Comparison of ENCODE assay signal across 10 mouse cellular contexts in genomic region chr4:119291921-119292320, GRCm38 (mm10). TPM values are rescaled to one million over a fixed set of nuclear protein-coding genes. Genes with fewer than 3 reads are reported as not detected.
A peak's percentile ranks its signal among the peaks of the same experiment; 100 is the strongest.
DNase-seq lines count a peak whose midpoint lies in the region; ATAC-seq and TF ChIP-seq lines count a peak whose summit lies in the region.
"Had no signal": no experiment of that assay in that cellular context is flagged by ENCODE, and none has a peak within 500 bp of the region (broad histone marks: within the 10 kb centered on the region; RNA-seq: fewer than 3 reads in every experiment).

No protein-coding gene starts in this region.

- no peak for TF ChIP-seq CTCF in kidney, postnatal 0 days (IDR thresholded peaks at IDR 0.05; ENCODE audit: low read depth)
- no peak for TF ChIP-seq CTCF in intestine, postnatal 0 days (IDR thresholded peaks at IDR 0.05; ENCODE audit: low read depth)

- H3K4me2 ChIP-seq in kidney, postnatal 0 days (ENCODE audit: low read length), result peak overlapping the region; percentile 92
- H3K4me2 ChIP-seq in embryonic facial prominence, embryonic 13.5 days, result peak overlapping the region; percentile 83
- H3K4me2 ChIP-seq in intestine, postnatal 0 days (replicated peaks; ENCODE audit: low read depth), result peak overlapping the region; percentile 90
- H3K4me2 ChIP-seq in neural tube, embryonic 13.5 days, result peak overlapping the region; percentile 76

- peak overlapping the region; percentile 94; the same call in 1 of the 2 replicates for H3K9ac ChIP-seq in kidney, postnatal 0 days (ENCODE audit: low read depth, low read length)
- H3K9ac ChIP-seq in embryonic facial prominence, embryonic 13.5 days, result no peak overlapping the region
- H3K9ac ChIP-seq in intestine, postnatal 0 days (ENCODE audit: low read depth, low read length), result 0 out of 2 replicates have a peak overlapping the region, but pooled peaks have one; percentile 89
- H3K9ac ChIP-seq in neural tube, embryonic 13.5 days, result peak overlapping the region; percentile 95

- DNase-seq in kidney, postnatal 0 days (ENCODE audit: low spot score), result no peak
- DNase-seq in kidney, postnatal 25 days, result no peak
- DNase-seq in thymus, postnatal 25 days, result no peak
- DNase-seq in urinary bladder, postnatal 36 days (ENCODE audit: low spot score in 2 of 2), result no peak
- no peak for DNase-seq in kidney, postnatal 10 days
- DNase-seq: embryo, embryonic 11 days; lung, adult 18-20 months had no signal

- no peaks in the 10 kb centered on the region for H3K27me3 ChIP-seq in kidney, postnatal 0 days (ENCODE audit: insufficient read depth, low read length)
- no peaks in the 10 kb centered on the region for H3K27me3 ChIP-seq in embryonic facial prominence, embryonic 13.5 days
- no peaks in the 10 kb centered on the region for H3K27me3 ChIP-seq in intestine, postnatal 0 days (replicated peaks; ENCODE audit: control insufficient read depth, insufficient read depth, low read length)
- no peaks in the 10 kb centered on the region for H3K27me3 ChIP-seq in neural tube, embryonic 13.5 days

- no peaks in the 10 kb centered on the region for H3K9me3 ChIP-seq in kidney, postnatal 0 days (replicated peaks; ENCODE audit: low read length)
- no peaks in the 10 kb centered on the region for H3K9me3 ChIP-seq in embryonic facial prominence, embryonic 13.5 days
- no peaks in the 10 kb centered on the region for H3K9me3 ChIP-seq in intestine, postnatal 0 days (ENCODE audit: control insufficient read depth)
- no peaks in the 10 kb centered on the region for H3K9me3 ChIP-seq in neural tube, embryonic 13.5 days

- no peak overlapping the region for H3K27ac ChIP-seq in kidney, postnatal 0 days
- H3K27ac ChIP-seq in embryonic facial prominence, embryonic 13.5 days, result no peak overlapping the region
- no peak overlapping the region for H3K27ac ChIP-seq in intestine, postnatal 0 days (ENCODE audit: low read depth, low read length)
- no peak overlapping the region; the same call in 1 of the 2 replicates for H3K27ac ChIP-seq in neural tube, embryonic 13.5 days (replicated peaks)

- WGBS in kidney, postnatal 0 days, result 43% methylated on average over 1 of the region's 1 CpGs
- WGBS in embryonic facial prominence, embryonic 13.5 days, result 83% methylated on average over 1 of the region's 1 CpGs
- 63% methylated on average over 1 of the region's 1 CpGs for WGBS in intestine, postnatal 0 days
- WGBS in neural tube, embryonic 13.5 days, result 61% methylated on average over 1 of the region's 1 CpGs

- peak overlapping the region; percentile 99 for H3K4me3 ChIP-seq in kidney, postnatal 0 days (replicated peaks; ENCODE audit: low read depth, low read length)
- H3K4me3 ChIP-seq in embryonic facial prominence, embryonic 13.5 days, result peak overlapping the region; percentile 87
- peak overlapping the region; percentile 93 for H3K4me3 ChIP-seq in intestine, postnatal 0 days (ENCODE audit: low read depth, low read length)
- H3K4me3 ChIP-seq in neural tube, embryonic 13.5 days, result peak overlapping the region; percentile 97

- no peak for ATAC-seq in kidney, postnatal 0 days (replicated peaks; ENCODE audit: low FRiP score, low read depth)
- no peak for ATAC-seq in embryonic facial prominence, embryonic 13.5 days (ENCODE audit: insufficient number of reproducible peaks, insufficient read depth, low FRiP score, low TSS enrichment, low read depth)
- no peak for ATAC-seq in intestine, postnatal 0 days
- no peak for ATAC-seq in neural tube, embryonic 13.5 days (ENCODE audit: low read depth)

- peaks cover 6% of the 10 kb centered on the region for H3K36me3 ChIP-seq in kidney, postnatal 0 days (ENCODE audit: insufficient read depth, low read length)
- peaks cover 16% of the 10 kb centered on the region for H3K36me3 ChIP-seq in embryonic facial prominence, embryonic 13.5 days
- H3K36me3 ChIP-seq in intestine, postnatal 0 days (ENCODE audit: control insufficient read depth, insufficient read depth), result peaks cover 5% of the 10 kb centered on the region; the same call in 1 of the 2 replicates
- peaks cover 10% of the 10 kb centered on the region; the same call in 1 of the 2 replicates for H3K36me3 ChIP-seq in neural tube, embryonic 13.5 days

- H3K4me1 ChIP-seq in kidney, postnatal 0 days (replicated peaks; ENCODE audit: insufficient read depth, low read length), result 0 out of 2 replicates have a peak, but pooled peaks cover 4% of the 10 kb centered on the region
- H3K4me1 ChIP-seq in embryonic facial prominence, embryonic 13.5 days, result peaks cover 23% of the 10 kb centered on the region
- peaks cover 8% of the 10 kb centered on the region; the same call in 1 of the 2 replicates for H3K4me1 ChIP-seq in intestine, postnatal 0 days (replicated peaks; ENCODE audit: control insufficient read depth, insufficient read depth, low read length)
- peaks cover 52% of the 10 kb centered on the region for H3K4me1 ChIP-seq in neural tube, embryonic 13.5 days (replicated peaks)

RNA-seq across cellular contexts. Expression of gene Ybx1, which starts 2.5 kb away (rescaled TPM):
- 606 and 676 TPM in 2 replicates for polyA plus RNA-seq in kidney, postnatal 0 days (2015; fragmentation: Nextera tagmentation; extraction: Ambion mirVana)
- polyA plus RNA-seq in embryonic facial prominence, embryonic 13.5 days (2015; fragmentation: Nextera tagmentation; extraction: Ambion mirVana), result 680 and 805 TPM in 2 replicates
- polyA plus RNA-seq in intestine, postnatal 0 days (2015; fragmentation: Nextera tagmentation; extraction: Ambion mirVana), result 530 and 553 TPM in 2 replicates
- polyA plus RNA-seq in neural tube, embryonic 13.5 days (2015; fragmentation: Nextera tagmentation; extraction: Ambion mirVana), result 873 and 888 TPM in 2 replicates

RNA-seq across cellular contexts. Expression of gene Ppih, which starts 28.4 kb away (rescaled TPM):
- polyA plus RNA-seq in kidney, postnatal 0 days (2015; fragmentation: Nextera tagmentation; extraction: Ambion mirVana), result 74.6 and 75.7 TPM in 2 replicates
- 103 and 125 TPM in 2 replicates for polyA plus RNA-seq in embryonic facial prominence, embryonic 13.5 days (2015; fragmentation: Nextera tagmentation; extraction: Ambion mirVana)
- 40.9 and 47.9 TPM in 2 replicates for polyA plus RNA-seq in intestine, postnatal 0 days (2015; fragmentation: Nextera tagmentation; extraction: Ambion mirVana)
- polyA plus RNA-seq in neural tube, embryonic 13.5 days (2015; fragmentation: Nextera tagmentation; extraction: Ambion mirVana), result 62.0 and 62.5 TPM in 2 replicates

RNA-seq across cellular contexts. Expression of gene Cldn19, which starts 36.7 kb away (rescaled TPM):
- 70.2 and 72.5 TPM in 2 replicates for polyA plus RNA-seq in kidney, postnatal 0 days (2015; fragmentation: Nextera tagmentation; extraction: Ambion mirVana)
- 0.24 TPM in 1 of 2 replicates, not detected in the other for polyA plus RNA-seq in embryonic facial prominence, embryonic 13.5 days (2015; fragmentation: Nextera tagmentation; extraction: Ambion mirVana)
- 12.8 and 13.5 TPM in 2 replicates for polyA plus RNA-seq in intestine, postnatal 0 days (2015; fragmentation: Nextera tagmentation; extraction: Ambion mirVana)
- 0.45 and 0.63 TPM in 2 replicates for polyA plus RNA-seq in neural tube, embryonic 13.5 days (2015; fragmentation: Nextera tagmentation; extraction: Ambion mirVana)

RNA-seq across cellular contexts. Expression of gene P3h1, which starts 59.2 kb away (rescaled TPM):
- polyA plus RNA-seq in kidney, postnatal 0 days (2015; fragmentation: Nextera tagmentation; extraction: Ambion mirVana), result 32.4 and 34.9 TPM in 2 replicates
- polyA plus RNA-seq in embryonic facial prominence, embryonic 13.5 days (2015; fragmentation: Nextera tagmentation; extraction: Ambion mirVana), result 58.0 and 64.9 TPM in 2 replicates
- 12.2 and 13.0 TPM in 2 replicates for polyA plus RNA-seq in intestine, postnatal 0 days (2015; fragmentation: Nextera tagmentation; extraction: Ambion mirVana)
- 14.8 TPM in 2 replicates for polyA plus RNA-seq in neural tube, embryonic 13.5 days (2015; fragmentation: Nextera tagmentation; extraction: Ambion mirVana)

RNA-seq across cellular contexts. Expression of gene AU022252, which starts 59.4 kb away (rescaled TPM):
- polyA plus RNA-seq in kidney, postnatal 0 days (2015; fragmentation: Nextera tagmentation; extraction: Ambion mirVana), result 28.1 and 31.1 TPM in 2 replicates
- polyA plus RNA-seq in embryonic facial prominence, embryonic 13.5 days (2015; fragmentation: Nextera tagmentation; extraction: Ambion mirVana), result 33.0 and 40.7 TPM in 2 replicates
- 15.0 and 15.1 TPM in 2 replicates for polyA plus RNA-seq in intestine, postnatal 0 days (2015; fragmentation: Nextera tagmentation; extraction: Ambion mirVana)
- 35.4 and 37.4 TPM in 2 replicates for polyA plus RNA-seq in neural tube, embryonic 13.5 days (2015; fragmentation: Nextera tagmentation; extraction: Ambion mirVana)
